Mouse (Mus musculus): ENCODE measurements around the gene Hist1h2ag. TPM values are rescaled to one million over a fixed set of nuclear protein-coding genes. Genes with fewer than 3 reads are reported as not detected.

Hist1h2ag gene
- not detected for polyA plus RNA-seq (2014; fragmentation: Illumina TruSeq; extraction: RNeasy Lipid Tissue Mini Kit (QIAGEN cat#74804); ENCODE audit: low read depth, low replicate concordance)

GRCm38 (mm10) chr13:22042568-22043502 lies at the start of gene Hist1h2ag, which contains the start of gene Hist1h2bj:
Hist1h2ag (minus strand) TSS chr13:22042944.
Hist1h2bj (plus strand) TSS chr13:22043214.

DNA sequence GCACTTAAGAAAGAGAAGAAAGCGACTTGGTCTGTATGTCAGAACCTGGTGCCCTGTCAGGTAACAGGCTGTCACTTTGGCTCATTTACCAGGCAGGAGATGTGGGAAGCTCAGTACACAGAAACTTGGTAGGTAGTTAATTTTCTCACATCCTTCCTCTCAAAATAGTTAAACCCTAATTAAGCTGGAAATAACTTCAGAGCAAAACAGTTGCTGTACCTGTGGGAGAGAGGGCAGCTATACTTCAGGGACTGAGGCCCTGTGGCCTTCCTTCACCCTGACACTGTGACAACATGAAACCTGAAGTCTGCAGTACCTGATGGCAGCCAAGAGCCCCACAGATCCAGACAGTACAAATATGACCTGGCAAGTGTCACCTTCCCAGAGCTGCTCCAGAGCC lies 41.4 kb upstream of the Hist1h2ag start, which contains the start of gene Vmn1r188:
Gene Vmn1r188 (plus strand): TSS at position 301 of the 400 bp plus-strand sequence.

GRCm38 (mm10) chr13:22041142-22041536 lies 1.6 kb downstream of the Hist1h2ag start, which contains the start of gene Hist1h4i:
Hist1h4i (minus strand) TSS chr13:22041362.

DNA sequence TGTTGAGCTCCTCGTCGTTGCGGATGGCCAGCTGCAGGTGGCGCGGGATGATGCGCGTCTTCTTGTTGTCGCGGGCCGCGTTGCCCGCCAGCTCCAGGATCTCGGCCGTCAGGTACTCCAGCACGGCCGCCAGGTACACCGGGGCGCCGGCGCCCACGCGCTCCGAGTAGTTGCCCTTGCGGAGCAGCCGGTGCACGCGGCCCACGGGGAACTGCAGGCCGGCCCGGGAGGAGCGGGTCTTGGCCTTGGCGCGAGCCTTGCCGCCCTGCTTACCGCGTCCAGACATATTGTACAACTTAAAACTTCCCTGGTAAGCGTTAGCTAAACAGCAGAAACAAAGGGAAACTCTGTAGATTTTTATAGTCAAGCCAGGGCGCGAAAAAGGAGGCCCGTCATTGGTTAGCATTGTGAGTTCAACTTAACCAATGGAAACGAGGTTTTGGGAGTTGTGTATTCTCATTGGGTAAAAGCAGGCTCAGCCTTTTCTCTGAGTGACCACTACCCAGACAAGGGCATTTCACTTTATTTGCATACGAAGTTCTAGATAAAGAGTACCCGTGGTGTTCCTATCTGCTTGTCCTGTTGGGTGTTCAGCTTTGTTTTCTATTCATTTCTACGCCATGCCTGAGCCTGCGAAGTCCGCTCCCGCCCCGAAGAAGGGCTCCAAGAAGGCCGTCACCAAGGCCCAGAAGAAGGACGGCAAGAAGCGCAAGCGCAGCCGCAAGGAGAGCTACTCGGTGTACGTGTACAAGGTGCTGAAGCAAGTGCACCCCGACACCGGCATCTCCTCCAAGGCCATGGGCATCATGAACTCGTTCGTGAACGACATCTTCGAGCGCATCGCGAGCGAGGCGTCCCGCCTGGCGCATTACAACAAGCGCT lies 7.2 kb downstream of the Hist1h2ag start, which contains the start of the genes Hist1h2ah and Hist1h2bk:
Gene Hist1h2ah (minus strand): TSS at position 302 of the 882 bp plus-strand sequence.
Gene Hist1h2bk (plus strand): TSS at position 604 of the 882 bp plus-strand sequence.

GRCm38 (mm10) chr13:22009642-22010041 lies 33.1 kb downstream of the Hist1h2ag start, which contains the start of gene Prss16:
Prss16 (minus strand) TSS chr13:22009742.

Other genes with a start within 250 kb of the Hist1h2ag start
- gene Hist1h2bq, start 232.7 kb downstream of the Hist1h2ag start, polyA plus RNA-seq (2014; fragmentation: Illumina TruSeq; extraction: RNeasy Lipid Tissue Mini Kit (QIAGEN cat#74804); ENCODE audit: low read depth, low replicate concordance), result not detected
- not detected for gene Hist1h2ao, start 232.5 kb downstream of the Hist1h2ag start, polyA plus RNA-seq (2014; fragmentation: Illumina TruSeq; extraction: RNeasy Lipid Tissue Mini Kit (QIAGEN cat#74804); ENCODE audit: low read depth, low replicate concordance)
- gene Hist1h4m, start 231.2 kb downstream of the Hist1h2ag start, polyA plus RNA-seq (2014; fragmentation: Illumina TruSeq; extraction: RNeasy Lipid Tissue Mini Kit (QIAGEN cat#74804); ENCODE audit: low read depth, low replicate concordance), result not detected
- not detected for gene Hist1h4n, start 210.7 kb downstream of the Hist1h2ag start, polyA plus RNA-seq (2014; fragmentation: Illumina TruSeq; extraction: RNeasy Lipid Tissue Mini Kit (QIAGEN cat#74804); ENCODE audit: low read depth, low replicate concordance)
- gene Hist1h2ap, start 209.4 kb downstream of the Hist1h2ag start, polyA plus RNA-seq (2014; fragmentation: Illumina TruSeq; extraction: RNeasy Lipid Tissue Mini Kit (QIAGEN cat#74804); ENCODE audit: low read depth, low replicate concordance), result not detected
- gene Hist1h2br, start 209.2 kb downstream of the Hist1h2ag start, polyA plus RNA-seq (2014; fragmentation: Illumina TruSeq; extraction: RNeasy Lipid Tissue Mini Kit (QIAGEN cat#74804); ENCODE audit: low read depth, low replicate concordance), result not detected
- not detected for gene Zfp184, start 97.8 kb downstream of the Hist1h2ag start, polyA plus RNA-seq (2014; fragmentation: Illumina TruSeq; extraction: RNeasy Lipid Tissue Mini Kit (QIAGEN cat#74804); ENCODE audit: low read depth, low replicate concordance)
- gene Pom121l2, start 61.8 kb downstream of the Hist1h2ag start, polyA plus RNA-seq (2014; fragmentation: Illumina TruSeq; extraction: RNeasy Lipid Tissue Mini Kit (QIAGEN cat#74804); ENCODE audit: low read depth, low replicate concordance), result not detected
- 0.42 TPM for gene Prss16, start 33.2 kb downstream of the Hist1h2ag start, polyA plus RNA-seq (2014; fragmentation: Illumina TruSeq; extraction: RNeasy Lipid Tissue Mini Kit (QIAGEN cat#74804); ENCODE audit: low read depth, low replicate concordance)
- gene Hist1h2ah, start 7.4 kb downstream of the Hist1h2ag start, polyA plus RNA-seq (2014; fragmentation: Illumina TruSeq; extraction: RNeasy Lipid Tissue Mini Kit (QIAGEN cat#74804); ENCODE audit: low read depth, low replicate concordance), result not detected
- not detected for gene Hist1h2bk, start 7.1 kb downstream of the Hist1h2ag start, polyA plus RNA-seq (2014; fragmentation: Illumina TruSeq; extraction: RNeasy Lipid Tissue Mini Kit (QIAGEN cat#74804); ENCODE audit: low read depth, low replicate concordance)
- gene Hist1h4i, start 1.6 kb downstream of the Hist1h2ag start, polyA plus RNA-seq (2014; fragmentation: Illumina TruSeq; extraction: RNeasy Lipid Tissue Mini Kit (QIAGEN cat#74804); ENCODE audit: low read depth, low replicate concordance), result 1.7 TPM
- not detected for gene Hist1h2bj, start 270 bp upstream of the Hist1h2ag start, polyA plus RNA-seq (2014; fragmentation: Illumina TruSeq; extraction: RNeasy Lipid Tissue Mini Kit (QIAGEN cat#74804); ENCODE audit: low read depth, low replicate concordance)
- gene Vmn1r188, start 41.5 kb upstream of the Hist1h2ag start, polyA plus RNA-seq (2014; fragmentation: Illumina TruSeq; extraction: RNeasy Lipid Tissue Mini Kit (QIAGEN cat#74804); ENCODE audit: low read depth, low replicate concordance), result not detected
- not detected for gene Vmn1r189, start 62.9 kb upstream of the Hist1h2ag start, polyA plus RNA-seq (2014; fragmentation: Illumina TruSeq; extraction: RNeasy Lipid Tissue Mini Kit (QIAGEN cat#74804); ENCODE audit: low read depth, low replicate concordance)
- not detected for gene Vmn1r191, start 141.0 kb upstream of the Hist1h2ag start, polyA plus RNA-seq (2014; fragmentation: Illumina TruSeq; extraction: RNeasy Lipid Tissue Mini Kit (QIAGEN cat#74804); ENCODE audit: low read depth, low replicate concordance)
- gene Vmn1r192, start 148.2 kb upstream of the Hist1h2ag start, polyA plus RNA-seq (2014; fragmentation: Illumina TruSeq; extraction: RNeasy Lipid Tissue Mini Kit (QIAGEN cat#74804); ENCODE audit: low read depth, low replicate concordance), result not detected
- gene Vmn1r193, start 180.2 kb upstream of the Hist1h2ag start, polyA plus RNA-seq (2014; fragmentation: Illumina TruSeq; extraction: RNeasy Lipid Tissue Mini Kit (QIAGEN cat#74804); ENCODE audit: low read depth, low replicate concordance), result not detected
- not detected for gene Vmn1r194, start 201.3 kb upstream of the Hist1h2ag start, polyA plus RNA-seq (2014; fragmentation: Illumina TruSeq; extraction: RNeasy Lipid Tissue Mini Kit (QIAGEN cat#74804); ENCODE audit: low read depth, low replicate concordance)
- not detected for gene Vmn1r195, start 227.6 kb upstream of the Hist1h2ag start, polyA plus RNA-seq (2014; fragmentation: Illumina TruSeq; extraction: RNeasy Lipid Tissue Mini Kit (QIAGEN cat#74804); ENCODE audit: low read depth, low replicate concordance)
- gene Vmn1r196, start 247.0 kb upstream of the Hist1h2ag start, polyA plus RNA-seq (2014; fragmentation: Illumina TruSeq; extraction: RNeasy Lipid Tissue Mini Kit (QIAGEN cat#74804); ENCODE audit: low read depth, low replicate concordance), result not detected

Measured in liver, adult 10 weeks (tissue).